Mouse (Mus musculus): ENCODE measurements at regions not wholly inside any gene's neighbourhood (a gene's known extent, or its start where the extent isn't known, plus 50 kb on each side); places are given as distances from the start of the nearest gene placed in this dataset.
A peak's percentile ranks its signal among the peaks of the same experiment; 100 is the strongest.
"Not testable (repeated sequence)": the region's sequence is repeated elsewhere in the genome, so short reads cannot be mapped to it uniquely, and the experiment has no call there.

DNA sequence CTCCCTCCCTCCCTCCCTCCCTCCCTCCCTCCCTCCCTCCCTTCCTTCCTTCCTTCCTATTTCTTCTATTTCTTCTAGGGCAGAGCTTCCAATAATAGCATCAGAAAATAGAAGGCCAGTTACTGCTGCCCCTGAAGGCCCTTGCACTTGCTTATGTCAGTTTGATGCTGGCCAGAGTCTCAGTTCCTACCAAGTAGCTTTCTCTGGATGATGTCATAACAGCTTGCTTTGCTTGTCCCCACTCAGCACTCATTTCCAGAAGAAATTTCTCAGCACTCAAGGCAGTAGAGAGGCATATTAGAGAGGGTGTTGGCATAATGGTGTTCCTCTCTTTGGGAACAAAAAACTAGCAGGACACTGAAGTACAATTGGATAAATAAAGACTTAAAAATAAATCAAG is 811.6 kb upstream of the 4930444P10Rik start:
- no peak for DNase-seq (ENCODE audit: low spot score in 2 of 2)

DNA sequence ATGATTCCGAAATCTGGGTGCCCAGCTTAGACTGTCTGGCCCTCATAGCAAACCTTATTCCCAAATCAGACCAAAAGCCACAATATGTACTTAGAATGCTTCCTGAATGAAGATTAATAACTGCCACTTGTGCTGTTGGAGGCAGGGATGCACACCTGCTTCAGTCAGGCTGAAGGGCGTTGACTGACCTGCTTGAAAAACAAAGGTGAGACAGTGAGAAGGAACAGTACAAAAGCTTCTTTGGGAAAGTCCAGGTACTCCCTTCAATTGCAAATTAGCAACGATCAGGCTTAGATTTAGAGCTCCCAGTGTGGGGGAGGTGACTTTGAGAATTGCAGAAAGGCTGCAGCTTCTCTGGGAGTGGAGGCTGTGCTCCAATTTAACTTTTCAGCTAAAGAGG is 775.3 kb upstream of the 4930444P10Rik start:
- DNase-seq (ENCODE audit: low spot score in 2 of 2) = not testable (repeated sequence)

DNA sequence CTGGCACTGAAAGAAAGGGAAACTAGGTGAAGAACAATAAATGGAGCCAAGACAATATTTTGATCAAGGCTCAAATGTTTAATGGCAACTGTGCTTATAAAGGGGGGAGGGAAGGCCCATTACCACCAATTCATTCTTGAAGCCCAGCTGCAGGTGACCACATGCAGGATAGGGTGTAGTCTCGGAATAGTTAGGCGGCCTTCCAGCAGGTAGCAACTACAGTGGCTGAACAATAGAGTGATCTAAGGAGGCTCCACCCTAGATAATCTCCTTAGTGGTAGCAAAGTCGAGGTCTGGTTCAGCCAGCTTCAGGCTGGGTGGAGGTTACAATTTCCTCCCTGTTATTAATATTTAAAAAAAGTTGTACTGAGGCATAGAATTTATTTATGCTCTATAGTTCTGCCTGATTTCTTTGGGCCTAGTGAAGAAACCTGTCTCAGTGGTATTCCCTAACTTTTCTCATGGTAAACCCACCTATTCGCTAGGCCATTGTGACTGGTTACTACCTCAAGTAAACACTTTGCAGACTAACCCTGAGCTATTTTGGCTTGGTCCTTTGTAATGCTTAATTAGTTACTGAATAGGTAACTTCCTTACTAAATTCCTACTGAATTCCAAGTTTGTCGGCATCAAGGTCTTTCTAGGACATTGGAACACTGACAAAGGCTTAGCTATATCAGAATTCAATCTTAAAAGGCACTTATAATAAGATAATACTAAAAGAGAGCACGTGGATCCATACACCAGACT is 774.1 kb upstream of the 4930444P10Rik start:
- not testable (repeated sequence) for DNase-seq (ENCODE audit: low spot score in 2 of 2)

- DNase-seq (ENCODE audit: low spot score in 2 of 2) = no peak
Observed at GRCm38 (mm10) chr1:16837111-16837510, 744.0 kb upstream of the 4930444P10Rik start.

GRCm38 (mm10) chr1:16824709-16825108 is 731.6 kb upstream of the 4930444P10Rik start:
- DNase-seq (ENCODE audit: low spot score in 2 of 2) = not testable (repeated sequence)

GRCm38 (mm10) chr1:16824057-16824456 is 730.9 kb upstream of the 4930444P10Rik start:
- DNase-seq (ENCODE audit: low spot score in 2 of 2) = no peak

- DNase-seq (ENCODE audit: low spot score in 2 of 2) = no peak
Observed at GRCm38 (mm10) chr1:16821186-16821585, 728.1 kb upstream of the 4930444P10Rik start.

DNA sequence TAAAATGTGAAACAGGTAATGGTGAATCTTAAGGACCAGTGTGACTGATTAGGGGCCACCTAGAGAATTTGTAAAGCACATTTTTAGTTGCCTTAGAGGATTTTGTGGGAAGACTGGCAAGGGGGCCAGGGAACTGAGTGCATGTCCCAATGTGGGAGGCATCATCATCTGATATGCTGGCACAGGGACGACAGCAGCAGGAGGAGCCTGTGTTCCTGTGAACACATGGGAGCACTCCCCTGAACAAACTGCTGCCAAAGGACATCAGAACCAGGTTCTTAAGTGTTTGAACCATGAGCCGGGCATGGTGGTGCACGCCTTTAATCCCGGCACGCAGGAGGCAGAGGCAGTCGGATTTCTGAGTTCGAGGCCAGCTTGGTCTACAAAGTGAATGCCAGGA is 723.4 kb upstream of the 4930444P10Rik start:
- DNase-seq (ENCODE audit: low spot score in 2 of 2) = no peak

- DNase-seq (ENCODE audit: low spot score in 2 of 2) = no peak
Observed at GRCm38 (mm10) chr1:16815731-16816130, 722.6 kb upstream of the 4930444P10Rik start.

GRCm38 (mm10) chr1:16809370-16810150 is 716.4 kb upstream of the 4930444P10Rik start:
- no peak for DNase-seq (ENCODE audit: low spot score in 2 of 2)

- peak; percentile 56 to 63 for DNase-seq (ENCODE audit: low spot score in 2 of 2)
Observed at GRCm38 (mm10) chr1:16798292-16798691, 705.2 kb upstream of the 4930444P10Rik start.

DNA sequence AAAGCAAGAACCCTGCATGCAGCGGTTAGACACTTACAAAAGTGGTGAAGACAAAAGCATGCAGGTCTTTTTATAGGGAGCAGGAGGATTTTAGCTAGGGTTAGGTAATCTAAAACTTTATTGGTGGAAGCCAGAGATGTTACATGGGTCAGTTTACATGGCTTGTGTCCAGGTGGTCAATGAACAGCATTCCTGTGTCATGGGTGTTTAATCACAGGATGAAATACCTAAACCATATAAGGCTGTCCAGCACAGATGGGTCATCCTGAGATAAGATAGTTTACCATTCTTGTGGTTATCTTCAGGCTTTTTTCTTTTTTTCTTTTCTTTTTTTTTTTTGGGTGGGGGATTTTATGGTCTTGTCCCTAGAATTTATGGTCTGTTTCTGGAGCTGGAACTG is 703.3 kb upstream of the 4930444P10Rik start:
- no peak for DNase-seq (ENCODE audit: low spot score in 2 of 2)

GRCm38 (mm10) chr1:16790733-16791309 is 697.7 kb upstream of the 4930444P10Rik start:
- DNase-seq (ENCODE audit: low spot score in 2 of 2) = no peak

DNA sequence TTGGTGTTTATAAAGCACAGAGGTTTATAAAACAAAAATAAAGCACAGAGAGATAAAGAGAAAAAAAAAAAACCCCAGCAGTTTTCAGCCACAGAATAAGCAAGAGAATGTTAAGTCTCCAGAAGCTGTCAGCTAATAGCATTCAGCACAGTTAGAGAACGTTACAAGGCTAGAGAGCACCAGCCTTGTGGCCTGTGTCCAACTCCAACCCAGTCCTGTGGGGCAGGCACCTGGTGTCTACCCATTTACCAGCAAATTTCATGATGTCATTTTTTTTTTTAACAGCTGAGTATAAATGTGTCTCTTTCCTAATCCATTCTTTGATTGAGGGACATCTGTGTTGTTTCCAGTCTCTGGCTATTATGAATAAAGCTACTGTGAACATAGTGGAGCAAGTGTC is 686.7 kb upstream of the 4930444P10Rik start:
- DNase-seq (ENCODE audit: low spot score in 2 of 2) = no peak

DNA sequence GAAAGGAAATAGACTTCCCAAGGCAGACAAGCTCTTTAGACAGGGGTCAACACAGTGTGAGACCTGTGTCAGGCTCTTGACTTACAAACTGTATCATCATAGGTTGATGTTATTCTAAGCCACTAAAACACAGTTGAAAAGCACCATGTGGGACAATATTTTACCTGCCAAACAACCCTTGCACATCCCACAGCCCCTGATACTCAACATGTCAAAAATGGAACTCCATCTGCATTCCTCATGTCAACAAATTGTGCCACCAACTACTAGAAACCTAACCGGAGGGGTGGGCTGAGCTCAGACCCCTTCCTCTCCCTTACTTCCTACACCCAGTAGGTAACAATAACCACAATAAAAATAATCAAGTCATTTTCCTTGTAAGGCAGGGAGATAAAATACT is 667.8 kb upstream of the 4930444P10Rik start:
- DNase-seq (ENCODE audit: low spot score in 2 of 2) = no peak

Measured in spleen, postnatal 36 days (tissue).